Mouse (Mus musculus) liver, embryonic 14.5 days (tissue): ENCODE data around the gene Arpc4. TPM values are rescaled to one million over a fixed set of nuclear protein-coding genes. Genes with fewer than 3 reads are reported as not detected.
"Not testable (repeated sequence)": the region's sequence is repeated elsewhere in the genome, so short reads cannot be mapped to it uniquely, and the experiment has no call there.

ENCODE experiments used
- ATAC-seq: fragments of 200-750 bp; cut with Nextera tagmentation; 2 replicates; pipeline ENCODE4 v1.8.0; 2017; ENCODE audit warnings: moderate number of reproducible peaks, mild to moderate bottlenecking, moderate library complexity; ENCODE audit not compliant: insufficient read depth
- DNase-seq, 3 experiments: peaks; one replicate each; pipeline ENCODE4 v3.0.0-alpha.2; 2012 to 2013; ENCODE audit warnings: low read depth in 3 of 3, low spot score in 3 of 3
- H3K27ac ChIP-seq: fragments of 300-500 bp; sonication (generic); 2 replicates; pipeline ENCODE4 v1.5.1; 2014; ENCODE audit warnings: moderate library complexity, mild to moderate bottlenecking, control low read depth, inconsistent platforms
- H3K27me3 ChIP-seq: fragments of 300-500 bp; sonication (generic); 2 replicates; pipeline ENCODE4 v1.6.1; 2014; ENCODE audit warnings: mild to moderate bottlenecking, low read length, moderate library complexity; ENCODE audit not compliant: control insufficient read depth, insufficient read depth
- H3K36me3 ChIP-seq: fragments of 300-500 bp; sonication (generic); replicated peaks from 2 replicates; pipeline ENCODE4 v1.6.1; 2014; ENCODE audit warnings: low read depth; ENCODE audit not compliant: control insufficient read depth, insufficient read depth
- H3K4me1 ChIP-seq, 2 experiments: fragments of 200-500 bp in 1 of 2; fragments of 300-500 bp in 1 of 2; sonication (generic) in 1 of 2; replicated peaks; 2 replicates each; pipeline ENCODE4 v1.6.1; 2012 to 2014; ENCODE audit warnings: antibody characterized with exemption in 1 of 2, inconsistent platforms in 1 of 2, low read length in 1 of 2; ENCODE audit not compliant: control insufficient read depth in 2 of 2, insufficient read depth in 2 of 2
- H3K4me2 ChIP-seq: fragments of 300-500 bp; sonication (generic); 2 replicates; pipeline ENCODE4 v1.6.1; 2014; ENCODE audit warnings: low read depth, mild to moderate bottlenecking, control low read depth, moderate library complexity
- H3K4me3 ChIP-seq, 2 experiments: fragments of 200-500 bp in 1 of 2; fragments of 300-500 bp in 1 of 2; sonication (generic) in 1 of 2; 2 replicates each; pipeline ENCODE4 v1.5.1; 2012 to 2014; ENCODE audit warnings: low read depth in 2 of 2, low read length in 2 of 2, mild to moderate bottlenecking in 2 of 2, control low read depth in 1 of 2, inconsistent platforms in 1 of 2, moderate library complexity in 1 of 2; ENCODE audit not compliant: insufficient read depth in 1 of 2
- H3K9ac ChIP-seq: fragments of 300-500 bp; sonication (generic); replicated peaks from 2 replicates; pipeline ENCODE4 v1.6.1; 2014; ENCODE audit warnings: mild to moderate bottlenecking, control low read depth, moderate library complexity
- H3K9me3 ChIP-seq: fragments of 300-500 bp; sonication (generic); 2 replicates; pipeline ENCODE4 v1.6.1; 2016; ENCODE audit warnings: low read length, mixed read lengths; ENCODE audit not compliant: control insufficient read depth
- CTCF ChIP-seq: IDR thresholded peaks from 2 replicates; pipeline ENCODE4 v1.5.1; 2016; ENCODE audit warnings: antibody characterized with exemption, low read depth, control low read depth
- EP300 ChIP-seq: IDR thresholded peaks from 2 replicates; pipeline ENCODE4 v1.6.1; 2016; ENCODE audit warnings: antibody characterized with exemption, low read depth
- WGBS: fragments of 180-500 bp; shearing (Covaris S2); extraction: QIAGEN DNeasy Blood & Tissue Kit; methylation state at CpG from one replicate; pipeline ENCODE4 v1.1.7; 2014; ENCODE audit not compliant: insufficient replicate concordance; 5-methylcytosine and 5-hydroxymethylcytosine counted together
- polyA plus RNA-seq, 2 experiments: library from polyadenylated mRNA; depleted of rRNA in 1 of 2; stranded (reverse) in 1 of 2; unstranded in 1 of 2; fragments of >200 nt; fragmentation: Nextera tagmentation in 1 of 2; extraction: Ambion mirVana in 1 of 2; gene quantifications; 2 replicates each; pipeline versions ENCODE4 v1.2.1 to v1.2.3; 2012 to 2014

Arpc4 gene
- polyA plus RNA-seq (2012; rRNA removed), result 37.2 and 43.7 TPM in 2 replicates
- 102 and 103 TPM in 2 replicates for polyA plus RNA-seq (2014; fragmentation: Nextera tagmentation; extraction: Ambion mirVana)

DNA sequence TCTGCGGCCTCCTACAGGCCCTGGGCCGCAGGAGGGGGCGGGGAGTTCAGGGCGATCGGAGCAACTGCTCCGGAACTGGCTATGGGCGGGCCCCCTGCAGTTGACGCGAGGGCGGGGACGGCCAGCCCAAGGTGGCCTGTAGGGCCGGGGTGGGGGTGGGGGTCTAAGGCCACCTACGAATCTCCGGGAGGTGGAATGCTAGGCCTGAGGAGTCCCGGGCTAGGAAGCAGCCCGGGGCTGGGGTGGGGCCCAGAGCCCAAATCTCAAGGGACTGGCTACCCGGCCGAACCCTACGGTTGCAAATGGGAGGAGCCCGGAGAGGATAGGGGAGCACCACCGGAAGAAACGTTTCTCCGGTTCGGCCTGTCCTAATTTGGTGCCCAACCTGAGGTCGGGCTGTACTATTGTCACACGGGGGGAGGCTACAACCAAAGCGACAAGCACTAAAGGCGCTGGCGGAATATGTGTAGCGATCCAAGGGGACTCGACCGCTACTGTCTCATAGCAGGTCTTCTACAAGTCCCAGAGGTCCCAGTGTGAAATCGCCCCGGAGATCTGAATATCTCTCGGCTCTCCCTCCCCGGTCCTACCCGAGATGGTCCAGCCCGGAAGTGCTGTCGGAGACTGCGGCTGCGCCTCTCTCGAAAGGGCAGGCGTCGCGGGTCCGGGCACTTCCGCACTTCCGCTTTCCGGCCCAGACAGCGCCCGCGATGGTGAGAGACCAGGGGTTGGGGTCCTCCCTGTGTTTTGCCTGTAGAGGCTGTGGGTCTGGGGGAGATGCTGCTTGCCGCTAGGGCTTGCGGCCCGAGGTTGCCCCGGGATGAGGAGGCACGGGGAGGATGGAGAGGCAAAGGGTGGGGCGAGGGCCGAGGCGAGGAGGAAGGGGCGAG is at the start of gene Arpc4, which contains the start of gene Tada3:
Arpc4 (plus strand) TSS at position 620 of the 890 bp plus-strand sequence.
Tada3 (minus strand) TSS at position 388 of the 890 bp plus-strand sequence.
- H3K36me3 ChIP-seq, result peaks cover 34% of the 10 kb centered on the region
- H3K4me2 ChIP-seq, result peak within 1 kb of the TSS; percentile 98
- WGBS, result under 1% methylated on average over 61 of the region's 61 CpGs
- H3K4me3 ChIP-seq, result peak within 1 kb of the TSS; percentile 91 to 100
- peaks cover 29 to 30% of the 10 kb centered on the region in 2 experiments for H3K4me1 ChIP-seq
- TF ChIP-seq CTCF (peak; percentile 52), EP300 (peak; percentile 46; the same call in 1 of the 2 replicates)
- peak; percentile 91 for ATAC-seq
- H3K9me3 ChIP-seq, result no peaks in the 10 kb centered on the region
- H3K27ac ChIP-seq, result peak within 1 kb of the TSS; percentile 89
- H3K27me3 ChIP-seq, result no peaks in the 10 kb centered on the region
- peak within 1 kb of the TSS; percentile 99 for H3K9ac ChIP-seq
- peak; percentile 86 to 88 (median 87) for DNase-seq

DNA sequence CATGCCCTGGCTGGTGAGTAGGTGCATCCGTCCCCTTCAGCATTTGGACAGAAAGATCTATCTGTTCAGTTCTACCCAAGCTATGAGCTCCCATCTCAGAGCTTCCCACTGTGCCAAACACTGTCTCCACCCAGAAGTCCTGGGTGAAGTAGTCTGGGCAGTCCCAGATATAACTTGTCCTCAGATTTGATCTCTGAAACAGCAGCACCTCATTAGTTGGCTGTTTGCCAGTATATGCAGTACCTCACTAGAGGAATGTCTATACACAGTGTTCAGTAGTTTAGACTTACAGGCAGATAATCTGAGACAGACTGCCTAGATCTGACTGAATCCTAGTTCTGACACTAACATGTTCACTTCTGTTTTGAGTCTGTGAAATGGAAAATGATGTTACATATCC is 48.5 kb upstream of the Arpc4 start:
- no peak overlapping the region for H3K27ac ChIP-seq
- TF ChIP-seq EP300 (no peak), CTCF (no peak)
- H3K4me2 ChIP-seq, result no peak overlapping the region
- H3K4me1 ChIP-seq, result peaks cover 1 to 5% of the 10 kb centered on the region in 2 experiments; a peak in 1 of 4 replicates
- no peak overlapping the region for H3K9ac ChIP-seq
- H3K27me3 ChIP-seq, result no peaks in the 10 kb centered on the region
- DNase-seq (no peak), ATAC-seq (no peak)
- WGBS, result 54% methylated on average over 1 of the region's 1 CpGs
- no peaks in the 10 kb centered on the region for H3K9me3 ChIP-seq
- no peak overlapping the region for H3K4me3 ChIP-seq
- peaks cover 11% of the 10 kb centered on the region for H3K36me3 ChIP-seq

DNA sequence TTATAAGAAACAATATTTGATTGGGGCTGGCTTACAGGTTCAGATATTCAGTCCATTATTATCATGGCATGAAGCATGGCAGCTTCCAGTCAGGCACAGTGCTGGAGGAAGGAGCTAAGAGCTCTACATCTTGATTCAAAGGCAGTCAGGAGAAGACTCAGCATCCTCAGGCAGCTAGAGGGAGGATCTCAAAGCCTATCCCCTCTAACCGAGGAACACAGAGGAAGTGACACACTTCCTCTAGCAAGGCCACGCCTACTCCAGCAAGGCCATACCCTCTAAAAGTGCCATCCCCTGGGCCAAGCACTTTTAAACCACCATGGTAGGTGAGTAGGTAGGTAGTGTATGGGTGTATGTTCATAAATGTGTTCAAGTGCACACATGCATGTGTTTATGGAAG is 47.4 kb upstream of the Arpc4 start:
- no peaks in the 10 kb centered on the region for H3K9me3 ChIP-seq
- no peak overlapping the region for H3K9ac ChIP-seq
- H3K27ac ChIP-seq, result no peak overlapping the region
- no peak for ATAC-seq
- H3K4me2 ChIP-seq, result no peak overlapping the region
- H3K4me1 ChIP-seq, result peaks cover 1 to 5% of the 10 kb centered on the region in 2 experiments; a peak in 1 of 4 replicates
- WGBS, result 11% methylated on average over 2 of the region's 2 CpGs
- TF ChIP-seq EP300, result no peak
- no peak for TF ChIP-seq CTCF
- H3K27me3 ChIP-seq, result no peaks in the 10 kb centered on the region
- no peak overlapping the region for H3K4me3 ChIP-seq
- DNase-seq, result no peak
- H3K36me3 ChIP-seq, result no peaks in the 10 kb centered on the region; the same call in 1 of the 2 replicates

DNA sequence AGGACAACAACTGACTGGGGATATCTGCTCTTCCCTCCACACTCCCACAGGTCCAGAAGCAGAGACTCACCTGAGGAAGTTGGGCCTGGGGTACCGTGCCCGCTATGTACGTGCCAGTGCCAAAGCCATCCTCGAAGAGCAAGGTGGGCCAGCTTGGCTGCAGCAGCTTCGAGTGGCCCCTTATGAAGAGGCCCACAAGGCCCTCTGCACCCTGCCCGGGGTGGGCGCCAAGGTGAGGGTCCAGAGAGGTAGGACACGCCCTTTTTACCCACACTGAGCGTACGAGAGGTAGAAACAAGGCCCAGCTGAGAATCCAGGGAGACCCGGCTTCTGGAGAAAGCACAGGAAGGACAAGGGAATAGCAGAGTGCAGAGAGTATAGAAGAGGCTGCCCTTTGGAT is 46.2 kb upstream of the Arpc4 start:
- 79% methylated on average over 11 of the region's 11 CpGs for WGBS
- ATAC-seq (no peak), DNase-seq (no peak)
- TF ChIP-seq CTCF (no peak), EP300 (no peak)
- Histone ChIP-seq H3K4me3 (no peak overlapping the region), H3K9ac (no peak overlapping the region), H3K4me1 (0 out of 4 replicates have a peak, but pooled peaks cover 0 to 1% of the 10 kb centered on the region in 2 experiments), H3K9me3 (no peaks in the 10 kb centered on the region), H3K27ac (no peak overlapping the region), H3K36me3 (no peaks in the 10 kb centered on the region; the same call in 1 of the 2 replicates), H3K4me2 (no peak overlapping the region), H3K27me3 (no peaks in the 10 kb centered on the region)

DNA sequence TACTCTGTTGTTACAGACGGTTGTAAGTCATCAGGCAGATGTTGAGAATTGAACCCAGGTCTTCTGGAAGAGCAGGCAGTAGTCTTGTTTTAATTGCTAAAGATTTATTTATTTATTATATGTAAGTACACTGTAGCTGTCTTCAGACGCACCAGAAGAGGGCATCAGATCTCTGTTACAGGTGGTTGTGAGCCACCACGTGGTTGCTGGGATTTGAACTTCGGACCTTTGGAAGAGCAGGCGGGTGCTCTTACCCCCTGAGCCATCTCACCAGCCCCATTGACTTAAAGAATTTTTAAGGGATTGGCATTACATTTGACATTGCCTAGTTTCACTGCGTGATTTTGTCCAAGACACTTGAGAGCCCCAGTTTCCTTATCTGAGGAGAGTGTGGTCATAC is 45.2 kb upstream of the Arpc4 start:
- not testable (repeated sequence) for H3K27ac ChIP-seq, H3K36me3 ChIP-seq, H3K9ac ChIP-seq, ATAC-seq, H3K4me1 ChIP-seq, DNase-seq, H3K9me3 ChIP-seq, H3K4me3 ChIP-seq, H3K27me3 ChIP-seq, H3K4me2 ChIP-seq
- 66% methylated on average over 6 of the region's 6 CpGs for WGBS
- peak; percentile 17; the same call in 1 of the 2 replicates for TF ChIP-seq CTCF
